Mouse (Mus musculus) layer of hippocampus, postnatal 10 days (tissue): Measurements from ENCODE around the gene E030018B13Rik. TPM values are rescaled to one million over a fixed set of nuclear protein-coding genes. Genes with fewer than 3 reads are reported as not detected.

Source experiments
- DNase-seq, 2 experiments: peaks; one replicate each; pipeline ENCODE4 v3.0.0; 2021; ENCODE audit warnings: low spot score in 2 of 2
- total RNA-seq, 2 experiments: library from RNA; stranded (reverse); gene quantifications; 2 replicates each; pipeline ENCODE4 v1.2.3; 2021

The E030018B13Rik gene
- total RNA-seq, 2 experiments from 2014 or later: not detected

DNA sequence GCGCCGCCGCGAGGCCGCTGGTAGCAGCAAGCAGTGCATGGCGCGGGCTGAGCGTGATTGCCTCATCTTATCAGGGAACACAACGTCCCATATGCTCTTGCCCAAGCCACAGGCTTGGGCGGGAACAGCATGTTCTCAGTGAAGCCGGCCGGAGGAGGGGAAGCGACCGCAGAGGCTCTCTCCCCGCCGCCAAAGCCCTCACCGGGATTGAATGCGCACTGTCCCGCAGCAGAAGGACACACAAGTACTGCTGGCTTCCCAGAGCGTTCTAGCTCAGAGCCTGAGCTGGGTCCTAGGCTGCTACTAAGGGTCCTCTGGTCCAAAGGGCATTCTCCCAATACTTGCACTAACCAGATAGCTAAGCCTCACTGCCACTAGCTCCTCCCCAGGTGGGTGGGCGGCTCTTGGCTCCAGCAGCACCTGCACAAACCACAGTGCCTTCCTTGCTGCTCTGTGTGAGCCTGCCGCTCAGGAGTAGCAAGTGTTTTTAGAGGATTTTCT, 19.6 kb upstream of the E030018B13Rik start:
- peak; percentile 82 to 85 for DNase-seq

DNA sequence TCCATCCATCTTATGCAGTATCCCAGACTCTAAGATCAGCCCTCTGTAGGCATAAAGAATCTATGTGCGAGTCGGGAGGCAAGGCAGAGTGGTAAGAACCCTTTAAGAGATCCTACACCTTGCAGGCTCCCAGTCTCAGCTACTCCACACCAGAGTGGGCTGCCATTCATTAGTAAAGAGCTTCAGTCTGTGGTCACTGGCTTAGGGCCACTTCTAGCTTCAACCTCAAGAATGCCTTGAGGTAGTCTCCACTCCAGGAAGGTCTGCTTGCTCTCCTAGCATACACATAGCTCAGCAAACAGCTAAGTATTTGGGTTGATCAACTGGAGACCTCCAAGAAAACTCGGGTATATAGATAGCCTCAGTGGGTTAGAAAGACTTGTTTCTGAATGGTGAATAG, 19.0 kb upstream of the E030018B13Rik start:
- no peak for DNase-seq

DNA sequence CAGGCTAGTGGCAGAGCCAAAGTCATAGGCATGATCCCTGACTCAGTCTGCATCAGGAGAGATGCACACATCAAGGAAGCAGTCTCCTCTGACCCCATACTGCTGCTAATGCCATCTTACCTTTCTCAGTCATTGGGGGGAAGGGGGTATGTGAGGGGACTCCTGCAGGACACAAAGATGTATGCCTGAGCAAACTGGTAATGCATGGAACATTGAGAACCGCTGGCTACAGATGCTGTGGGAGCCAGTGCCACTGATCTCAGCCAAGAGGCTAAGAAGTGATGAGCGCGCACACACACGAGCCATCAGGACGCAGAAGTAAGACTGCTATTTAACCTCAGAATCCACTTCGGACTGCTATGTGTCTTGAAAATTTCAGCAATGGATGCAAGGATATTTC, 18.5 kb upstream of the E030018B13Rik start:
- DNase-seq: no peak

DNA sequence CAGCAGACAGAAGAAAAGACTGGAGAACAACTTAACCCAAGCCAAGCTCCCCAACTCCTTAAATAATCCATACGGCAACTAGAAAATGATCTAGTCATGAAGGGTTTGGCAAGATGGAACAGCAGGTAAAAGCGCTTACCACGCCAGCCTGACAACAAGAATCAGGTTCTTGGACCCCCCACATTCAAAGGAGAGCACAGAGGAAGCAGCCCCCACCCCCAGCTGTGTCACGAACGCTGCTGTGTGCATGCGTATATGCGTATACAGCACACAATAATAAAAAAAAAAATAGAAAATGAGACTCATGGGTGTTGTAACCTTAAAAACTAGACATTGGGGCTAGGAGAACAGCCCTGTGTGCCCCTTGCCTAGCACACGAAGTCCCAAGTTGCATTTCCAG, 16.7 kb upstream of the E030018B13Rik start:
- no peak for DNase-seq

DNA sequence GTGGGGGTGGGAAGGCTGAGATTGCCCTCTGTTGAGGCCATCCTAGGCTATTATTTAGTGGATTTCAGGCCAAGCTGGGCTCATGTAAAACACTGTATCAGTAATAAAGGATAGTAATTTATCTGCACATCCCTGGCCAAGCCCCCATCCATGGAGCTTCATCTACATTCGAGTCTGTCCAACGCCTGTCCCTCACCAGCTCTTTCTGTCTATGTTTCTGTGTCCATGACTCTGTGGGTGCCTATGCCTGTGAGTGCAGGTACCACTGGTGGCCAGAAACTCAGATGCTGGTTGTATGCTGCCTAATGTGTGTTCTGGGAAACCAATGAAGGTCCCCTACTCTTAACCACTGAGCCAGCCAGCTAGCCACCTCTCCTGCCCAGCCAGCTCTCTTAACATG, 16.2 kb upstream of the E030018B13Rik start:
- DNase-seq: no peak

GRCm38 (mm10) chr7:63901346-63901745, 15.3 kb upstream of the E030018B13Rik start:
- DNase-seq: peak; percentile 47 to 58

- DNase-seq: no peak
Observed at GRCm38 (mm10) chr7:63901942-63902341, 14.7 kb upstream of the E030018B13Rik start.

GRCm38 (mm10) chr7:63902604-63903210, 13.9 kb upstream of the E030018B13Rik start:
- no peak for DNase-seq

DNA sequence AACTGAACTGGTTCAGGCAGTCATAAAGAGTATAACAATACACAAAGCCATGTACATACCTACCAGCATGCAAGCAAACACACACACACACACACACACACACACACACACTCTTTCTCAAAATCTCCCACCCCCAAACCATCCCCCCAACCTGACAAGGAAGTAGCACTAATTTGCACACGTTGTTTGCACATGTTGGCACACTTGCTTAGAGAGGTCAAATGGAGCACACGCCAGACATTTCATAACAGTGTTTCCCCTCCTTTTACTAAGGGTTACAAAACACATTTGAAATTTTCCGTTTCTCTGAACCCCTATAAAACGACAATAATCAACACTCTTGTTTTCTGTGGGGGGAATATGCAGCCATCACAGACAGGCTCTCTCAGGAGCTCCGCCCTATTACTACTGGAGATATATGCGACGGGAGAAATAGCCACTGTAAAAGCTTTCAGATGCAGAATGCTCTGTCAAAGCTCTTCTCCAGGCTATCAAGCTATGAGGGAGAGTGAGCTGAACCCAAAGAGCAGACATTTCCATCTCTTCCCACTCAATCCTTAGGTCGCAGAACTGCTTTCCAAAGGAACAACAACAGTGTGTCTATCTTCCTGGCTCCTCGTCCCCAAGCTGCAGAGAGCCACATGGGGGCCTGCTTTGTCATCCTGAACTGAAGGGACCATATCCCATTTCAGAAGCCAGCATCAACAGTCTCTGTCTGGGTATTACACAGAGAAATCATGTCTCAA, 12.8 kb upstream of the E030018B13Rik start:
- no peak for DNase-seq

DNA sequence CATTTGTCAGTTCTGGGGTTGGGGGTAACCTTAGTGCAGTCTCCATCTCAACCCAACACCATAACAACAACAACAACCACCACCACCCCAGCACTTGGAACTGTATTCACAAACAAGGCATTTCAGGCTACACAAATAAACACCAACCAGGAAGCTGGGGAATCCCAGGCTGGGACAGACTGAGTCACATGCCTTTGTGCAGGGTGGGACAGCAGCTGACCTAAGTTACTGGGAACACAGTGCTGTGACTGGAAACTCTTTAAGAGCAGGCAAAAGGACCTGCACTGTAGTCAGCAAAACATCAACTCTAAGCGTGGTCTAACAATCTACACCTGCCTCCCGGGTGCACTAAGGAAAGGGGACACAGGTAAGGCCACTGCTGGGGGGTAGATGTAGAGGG, 11.5 kb upstream of the E030018B13Rik start:
- no peak for DNase-seq

DNA sequence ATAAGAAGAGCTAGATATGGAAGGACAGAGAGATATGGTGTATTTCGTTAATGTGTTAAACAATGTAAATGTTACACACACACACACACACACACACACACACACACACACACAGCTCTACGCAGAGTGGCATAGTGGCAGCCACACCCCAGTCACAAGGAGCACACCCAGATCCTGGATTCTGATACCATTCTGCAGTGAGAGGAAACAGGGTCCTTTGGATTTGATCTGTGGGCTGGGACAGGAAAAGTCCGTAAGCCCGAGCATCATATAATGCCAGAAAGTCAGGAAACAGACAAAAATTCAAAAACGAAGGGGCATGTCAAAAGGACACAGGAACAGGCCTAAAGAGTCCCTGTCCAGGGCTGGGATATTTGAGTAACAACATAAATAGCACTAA, 11.0 kb upstream of the E030018B13Rik start:
- no peak for DNase-seq

DNA sequence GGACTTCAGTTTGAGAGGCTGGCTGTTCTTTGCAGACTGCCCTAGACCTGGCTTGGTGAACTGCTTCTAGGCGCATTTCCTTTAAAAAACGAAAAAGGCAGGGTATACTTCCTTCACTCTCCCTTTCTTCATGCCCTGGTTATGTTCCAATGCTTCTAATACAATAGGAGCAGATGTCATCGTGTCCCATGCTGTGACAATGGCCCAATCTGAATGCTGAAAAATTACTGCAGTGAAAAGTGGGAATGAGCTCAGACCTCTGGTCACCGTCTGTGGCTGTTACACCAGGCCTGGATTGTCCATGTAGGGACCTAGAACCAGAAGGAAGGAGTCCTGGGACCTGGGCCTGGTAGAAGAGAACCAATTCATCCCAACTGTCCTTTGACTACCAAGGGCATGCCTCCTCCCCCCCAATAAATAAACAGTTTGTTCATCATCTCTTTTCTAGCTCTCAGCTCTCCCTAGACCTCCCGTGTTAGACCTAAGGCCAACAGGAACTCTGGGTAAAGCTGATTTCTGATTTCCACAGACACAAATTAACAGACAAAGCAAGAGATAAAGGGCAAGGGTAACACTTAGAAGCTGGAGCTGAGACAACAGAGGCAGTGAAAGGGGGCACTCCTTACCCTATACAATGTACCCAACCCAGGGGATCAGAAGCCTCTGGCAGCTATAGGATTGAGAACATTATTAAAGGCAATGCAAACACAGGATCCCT, 8.7 kb upstream of the E030018B13Rik start:
- DNase-seq: no peak

DNA sequence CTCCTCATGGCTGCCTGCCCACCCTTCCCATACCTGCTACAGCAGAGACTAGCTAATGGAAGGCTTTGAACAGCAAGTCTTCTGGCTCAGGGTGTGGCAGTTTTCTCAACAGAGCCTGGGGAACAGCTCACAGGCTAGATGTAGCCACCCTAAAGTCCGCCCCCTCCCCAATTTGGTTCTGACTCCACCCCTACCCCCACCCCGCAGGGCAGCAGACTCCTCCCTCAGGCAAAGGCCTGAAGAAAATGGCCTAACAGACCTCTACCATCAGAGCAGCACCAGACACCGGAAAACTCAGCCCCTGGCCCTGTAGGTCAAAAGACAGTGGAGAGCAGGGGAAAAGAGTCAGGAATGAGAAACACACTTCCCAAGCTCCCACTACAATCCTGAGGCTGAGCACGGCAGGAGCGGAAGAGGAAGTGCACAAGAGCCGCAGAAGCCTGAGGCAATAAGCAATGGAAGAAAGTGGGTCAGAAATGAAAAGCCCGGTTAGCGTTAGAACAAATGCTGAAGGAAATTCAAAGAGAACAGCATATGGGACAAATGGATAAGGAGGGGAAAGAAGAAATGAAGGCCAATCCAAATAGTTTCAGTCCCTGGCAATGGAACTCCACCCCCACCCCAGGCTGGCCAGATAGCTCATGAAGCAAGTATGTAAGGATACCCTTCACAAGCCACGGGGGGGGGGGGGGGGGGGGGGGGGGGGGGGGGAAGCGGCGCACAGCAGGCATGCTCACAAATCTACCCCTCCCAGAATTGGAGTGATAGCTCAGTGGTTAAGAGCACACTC, 8.0 kb upstream of the E030018B13Rik start:
- DNase-seq: no peak

DNA sequence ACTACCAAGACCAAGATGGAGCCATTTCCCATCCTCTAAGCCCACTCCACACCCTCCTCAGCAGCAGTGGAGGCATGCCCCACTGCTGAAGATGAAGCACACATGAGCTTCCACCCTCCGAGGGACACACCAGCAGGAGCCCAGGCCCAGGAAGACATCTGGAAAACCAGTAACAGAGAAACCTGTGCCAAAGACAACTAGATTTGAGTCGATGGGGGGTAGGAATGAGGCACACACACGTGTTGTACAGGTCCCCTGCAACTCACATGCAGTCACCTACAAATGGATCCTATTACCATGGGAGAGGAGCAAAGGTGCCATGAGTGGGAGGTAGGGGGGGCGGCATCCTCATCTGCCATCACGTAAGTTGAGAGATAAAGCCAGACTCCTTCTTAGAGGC, 6.4 kb upstream of the E030018B13Rik start:
- DNase-seq: no peak

GRCm38 (mm10) chr7:63910912-63911311, 5.7 kb upstream of the E030018B13Rik start:
- no peak for DNase-seq

DNA sequence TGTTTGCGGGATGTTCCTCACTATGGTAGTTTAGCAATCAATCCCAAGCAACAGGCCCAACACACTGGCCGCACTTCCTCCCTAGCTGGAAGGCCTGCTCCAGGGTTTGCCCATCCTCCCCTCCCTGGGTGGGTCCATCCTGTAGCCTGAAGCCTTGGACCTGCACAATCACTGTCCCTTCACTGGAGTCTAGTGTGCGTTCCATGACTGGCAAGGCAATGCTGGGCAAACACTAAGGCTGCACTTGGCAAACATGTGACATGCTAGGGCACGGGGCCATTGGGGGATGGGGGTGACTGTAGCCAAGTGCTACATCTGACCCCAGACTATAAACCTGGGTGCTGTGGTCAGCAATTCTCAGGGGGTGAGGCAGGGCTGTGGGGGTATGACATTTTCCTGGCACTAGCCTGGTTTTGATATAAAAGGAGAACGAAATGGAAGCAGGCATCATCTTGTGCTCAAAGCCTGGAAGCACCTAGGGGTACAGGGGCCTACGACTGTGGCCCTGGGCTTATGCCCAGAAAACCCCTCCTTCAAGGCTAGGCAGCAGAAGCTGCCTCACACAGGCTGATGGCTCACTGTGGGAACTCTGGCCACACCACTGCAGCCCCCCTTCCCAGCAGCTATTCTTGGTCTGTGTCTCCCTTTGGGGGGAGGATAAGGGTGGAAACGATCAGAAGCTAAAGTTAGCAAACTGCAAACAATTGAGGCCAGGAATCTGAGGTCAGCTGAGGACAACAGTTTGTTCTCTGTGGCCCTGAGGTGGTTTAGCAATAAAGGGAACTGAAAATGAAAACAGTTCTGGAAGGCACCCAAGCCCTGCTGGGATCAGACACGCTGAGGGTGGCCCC, 5.0 kb upstream of the E030018B13Rik start:
- peak in 1 of 2 experiments; percentile 59 for DNase-seq

DNA sequence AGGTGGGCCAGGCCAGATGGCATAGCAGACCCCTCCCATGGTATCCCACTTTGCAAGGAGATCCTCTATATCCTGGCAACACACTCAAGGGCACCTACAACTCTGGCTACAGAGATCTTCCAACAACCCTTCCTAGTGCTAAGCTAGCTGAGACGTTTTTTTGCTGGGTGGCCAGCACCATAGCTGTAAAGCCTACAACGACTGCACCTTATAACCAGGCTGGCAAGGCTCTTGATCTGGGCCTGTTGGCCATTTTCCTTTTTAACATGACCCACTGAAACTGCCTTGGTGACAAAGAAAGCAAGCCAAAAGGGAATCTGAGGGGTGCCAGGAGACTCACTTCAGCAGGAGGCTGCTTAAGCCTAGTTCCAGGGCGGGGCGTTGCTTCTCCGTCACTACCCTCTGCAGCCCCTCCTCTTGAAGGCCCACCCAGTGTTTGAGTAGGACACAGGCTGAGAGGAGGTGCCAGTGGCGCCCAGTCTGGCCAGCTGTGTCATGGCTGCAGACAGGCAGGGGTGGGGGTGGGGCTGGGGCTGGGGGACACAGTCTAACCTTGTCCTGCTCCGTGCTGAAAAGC, 4.3 kb upstream of the E030018B13Rik start:
- no peak for DNase-seq

GRCm38 (mm10) chr7:63912924-63913723, 3.5 kb upstream of the E030018B13Rik start:
- no peak for DNase-seq
